Mouse (Mus musculus): ENCODE data around the gene Emp1. TPM values are rescaled to one million over a fixed set of nuclear protein-coding genes. Genes with fewer than 3 reads are reported as not detected.

Gene Emp1
- polyA plus RNA-seq, 1 experiment from 2014 or later: 127 TPM

DNA sequence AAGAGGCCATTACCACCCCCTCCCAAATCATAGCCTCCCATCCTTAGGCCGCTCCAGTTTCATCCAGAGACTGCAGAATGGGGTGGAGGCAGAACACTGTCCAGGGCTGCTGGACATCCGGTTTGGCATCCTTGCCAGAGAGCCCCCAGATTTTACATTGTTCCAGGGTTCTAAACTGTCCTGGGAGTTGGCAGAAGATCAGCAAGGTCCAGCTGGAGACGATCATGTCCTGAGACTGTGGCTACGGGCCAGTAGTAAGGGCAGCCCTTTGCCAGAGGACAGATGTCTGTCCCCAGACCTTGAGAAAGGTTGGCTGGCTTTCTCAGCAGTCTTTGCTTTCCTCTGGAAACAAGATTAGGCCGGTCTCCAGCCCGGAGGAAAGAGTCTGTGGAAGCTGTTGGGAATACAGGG, 2.6 kb downstream of the Emp1 start:
- peak overlapping the region; percentile 68 for H3K9ac ChIP-seq
- WGBS: 67% methylated on average over 6 of the region's 6 CpGs
- H3K27me3 ChIP-seq: no peaks in the 10 kb centered on the region
- no peaks in the 10 kb centered on the region for H3K9me3 ChIP-seq
- peak overlapping the region; percentile 52 for H3K4me3 ChIP-seq
- H3K27ac ChIP-seq: peak overlapping the region; percentile 95
- peaks cover 9% of the 10 kb centered on the region; the same call in 1 of the 2 replicates for H3K36me3 ChIP-seq
- H3K4me2 ChIP-seq (replicated peaks): peak overlapping the region; percentile 67
- 0 out of 2 replicates have a peak, but pooled peaks have one; percentile 19 for ATAC-seq (ENCODE audit: low FRiP score, low read depth)
- peaks cover 78% of the 10 kb centered on the region for H3K4me1 ChIP-seq

DNA sequence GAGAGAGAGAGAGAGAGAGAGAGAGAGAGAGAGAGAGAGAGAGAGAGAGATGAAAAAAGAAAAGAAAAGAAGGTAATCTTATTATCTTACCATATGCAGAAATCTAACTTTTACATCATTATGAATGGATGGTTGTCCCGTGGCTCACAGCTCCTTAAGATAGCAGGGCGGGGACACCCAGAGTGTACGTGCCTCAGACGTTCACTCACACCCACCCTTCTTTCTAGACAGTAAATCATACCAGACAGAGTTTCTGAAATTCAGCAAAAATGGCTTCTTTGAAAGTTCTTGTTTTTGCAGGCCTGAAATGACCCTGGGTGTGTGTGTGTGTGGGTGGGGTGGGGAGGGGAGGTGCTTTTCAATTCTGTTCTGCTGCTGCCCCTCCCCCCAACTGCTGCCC, 3.3 kb downstream of the Emp1 start:
- ATAC-seq (ENCODE audit: low FRiP score, low read depth): no peak
- Histone ChIP-seq H3K4me3 (peak overlapping the region; percentile 52), H3K9ac (no peak overlapping the region), H3K36me3 (peaks cover 10% of the 10 kb centered on the region), H3K9me3 (no peaks in the 10 kb centered on the region), H3K27me3 (no peaks in the 10 kb centered on the region), H3K4me2 (replicated peaks) (peak overlapping the region; percentile 67), H3K4me1 (peaks cover 77% of the 10 kb centered on the region), H3K27ac (no peak overlapping the region)
- 57% methylated on average over 4 of the region's 4 CpGs for WGBS

DNA sequence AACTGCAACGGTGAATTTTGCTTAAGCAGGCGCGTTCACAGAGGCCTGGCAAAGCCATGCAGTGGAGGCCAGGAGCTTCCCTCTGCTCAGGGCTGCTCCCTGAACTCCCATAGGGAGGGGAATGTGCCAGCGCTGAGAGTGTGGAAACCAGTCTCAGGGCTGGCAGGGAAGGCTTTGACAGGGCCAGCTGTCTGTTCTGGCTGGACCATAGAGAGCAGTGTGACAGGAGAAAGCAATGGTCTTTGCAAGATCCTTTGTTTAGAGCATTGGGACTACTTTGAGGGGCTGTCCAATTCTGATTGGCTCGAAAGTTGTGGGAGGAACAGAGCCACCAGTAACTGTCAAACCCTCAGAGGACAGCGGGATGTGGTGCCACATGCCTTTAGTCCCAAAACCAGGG, 5.9 kb downstream of the Emp1 start:
- H3K9me3 ChIP-seq: no peaks in the 10 kb centered on the region
- no peaks in the 10 kb centered on the region for H3K27me3 ChIP-seq
- peaks cover 19% of the 10 kb centered on the region for H3K36me3 ChIP-seq
- no peak overlapping the region; the same call in 1 of the 2 replicates for H3K9ac ChIP-seq
- no peak for ATAC-seq (ENCODE audit: low FRiP score, low read depth)
- peak overlapping the region; percentile 63 for H3K27ac ChIP-seq
- peak overlapping the region; percentile 7; the same call in 1 of the 2 replicates for H3K4me2 ChIP-seq (replicated peaks)
- 57% methylated on average over 6 of the region's 6 CpGs for WGBS
- no peak overlapping the region for H3K4me3 ChIP-seq
- H3K4me1 ChIP-seq: peaks cover 85% of the 10 kb centered on the region

DNA sequence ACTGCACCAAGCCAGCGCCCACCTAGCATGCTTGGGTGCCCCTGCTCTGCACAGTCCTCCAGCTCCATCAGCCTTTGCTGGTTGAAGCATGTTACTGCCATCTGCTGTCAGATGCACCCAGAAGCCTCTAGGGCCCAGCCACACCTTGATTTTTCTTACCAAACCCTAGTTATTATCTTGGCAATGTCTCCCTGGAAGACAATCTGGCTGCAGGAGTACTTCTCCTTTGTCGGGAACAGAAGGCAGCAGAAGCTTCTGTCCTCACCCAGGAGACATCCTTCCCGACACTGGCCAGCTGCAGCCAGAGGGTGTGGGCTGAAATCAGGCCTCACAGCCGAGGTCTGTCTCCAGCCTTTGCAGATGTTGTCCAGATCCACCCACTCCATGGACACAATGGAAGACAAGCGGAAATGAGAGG, 7.2 kb downstream of the Emp1 start:
- peaks cover 87% of the 10 kb centered on the region for H3K4me1 ChIP-seq
- H3K36me3 ChIP-seq: peaks cover 19% of the 10 kb centered on the region
- peak overlapping the region; percentile 34; the same call in 1 of the 2 replicates for H3K27ac ChIP-seq
- no peak overlapping the region for H3K9ac ChIP-seq
- H3K4me3 ChIP-seq: no peak overlapping the region
- no peaks in the 10 kb centered on the region for H3K9me3 ChIP-seq
- ATAC-seq (ENCODE audit: low FRiP score, low read depth): no peak
- H3K4me2 ChIP-seq (replicated peaks): peak overlapping the region; percentile 35
- 40% methylated on average over 5 of the region's 5 CpGs for WGBS
- no peaks in the 10 kb centered on the region for H3K27me3 ChIP-seq

DNA sequence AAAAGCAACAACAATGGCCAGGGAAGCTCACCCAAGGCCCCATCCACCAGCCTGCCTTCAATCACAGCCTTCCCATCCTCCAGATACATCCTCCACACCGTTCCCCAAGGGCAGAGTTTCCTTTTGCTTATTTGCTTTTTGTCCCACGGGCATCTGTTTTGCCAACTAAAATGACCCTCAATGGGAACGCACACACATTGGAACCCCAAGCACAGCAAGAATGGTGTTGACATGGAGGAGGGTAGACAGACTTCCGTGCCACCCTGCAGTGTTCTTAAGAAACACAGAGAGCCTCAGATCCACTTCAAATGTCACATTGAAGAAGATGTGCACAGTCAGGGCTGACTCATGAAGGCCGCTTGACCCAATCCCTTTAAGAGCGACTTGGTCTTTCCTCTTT, 8.6 kb downstream of the Emp1 start:
- no peak overlapping the region for H3K4me2 ChIP-seq (replicated peaks)
- H3K4me3 ChIP-seq: no peak overlapping the region
- peaks cover 19% of the 10 kb centered on the region for H3K36me3 ChIP-seq
- H3K27me3 ChIP-seq: no peaks in the 10 kb centered on the region
- ATAC-seq (ENCODE audit: low FRiP score, low read depth): no peak
- no peak overlapping the region for H3K27ac ChIP-seq
- no peak overlapping the region for H3K9ac ChIP-seq
- WGBS: 85% methylated on average over 6 of the region's 6 CpGs
- peaks cover 87% of the 10 kb centered on the region for H3K4me1 ChIP-seq
- no peaks in the 10 kb centered on the region for H3K9me3 ChIP-seq

DNA sequence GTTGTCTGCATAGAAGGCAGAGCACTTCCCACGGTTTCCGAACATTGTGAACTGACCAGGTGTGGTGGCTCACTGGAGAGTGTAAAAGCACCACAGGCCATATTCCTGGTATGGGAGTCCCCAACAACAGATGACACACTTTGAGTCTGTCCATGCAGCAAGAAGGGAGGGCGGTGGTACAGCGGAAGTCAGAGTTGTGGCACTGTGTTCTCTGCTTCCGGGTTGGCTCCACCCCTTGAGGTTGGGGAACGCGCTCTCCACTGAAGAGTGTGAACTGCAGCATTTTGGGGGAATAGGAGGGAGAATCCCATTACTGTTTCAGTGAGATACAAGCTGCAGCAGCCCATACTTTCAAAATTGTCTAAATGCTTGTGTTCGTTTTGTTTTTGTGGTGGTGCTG, 11.0 kb downstream of the Emp1 start:
- H3K4me2 ChIP-seq (replicated peaks): no peak overlapping the region
- H3K4me3 ChIP-seq: no peak overlapping the region
- H3K9me3 ChIP-seq: no peaks in the 10 kb centered on the region
- H3K27me3 ChIP-seq: 0 out of 2 replicates have a peak, but pooled peaks cover 2% of the 10 kb centered on the region
- 85% methylated on average over 8 of the region's 8 CpGs for WGBS
- H3K36me3 ChIP-seq: peaks cover 15% of the 10 kb centered on the region
- no peak overlapping the region for H3K9ac ChIP-seq
- no peak for ATAC-seq (ENCODE audit: low FRiP score, low read depth)
- H3K27ac ChIP-seq: no peak overlapping the region
- peaks cover 79% of the 10 kb centered on the region for H3K4me1 ChIP-seq

DNA sequence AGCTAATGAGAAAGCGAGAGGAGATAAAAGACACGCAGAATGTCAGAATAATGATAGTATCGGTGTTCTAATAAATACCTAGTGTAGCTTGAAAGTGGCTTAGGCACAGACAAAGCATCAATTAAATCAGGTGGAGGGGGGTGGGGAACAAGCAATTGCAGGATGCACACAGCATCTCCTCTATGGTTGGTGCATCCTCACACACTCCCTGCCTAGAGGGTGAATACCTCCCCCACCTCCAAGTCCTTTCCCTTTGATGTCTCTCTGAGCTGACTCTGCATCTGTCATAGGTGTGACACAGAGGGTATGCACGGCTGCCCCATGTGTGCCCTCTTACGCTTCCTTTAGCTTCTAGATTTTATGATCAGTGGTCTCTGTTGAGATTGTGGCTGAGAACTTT, 13.5 kb downstream of the Emp1 start:
- Histone ChIP-seq H3K4me3 (no peak overlapping the region), H3K9me3 (no peaks in the 10 kb centered on the region), H3K9ac (no peak overlapping the region), H3K27me3 (0 out of 2 replicates have a peak, but pooled peaks cover 2% of the 10 kb centered on the region), H3K4me2 (replicated peaks) (no peak overlapping the region), H3K4me1 (peaks cover 56% of the 10 kb centered on the region), H3K36me3 (peaks cover 37% of the 10 kb centered on the region), H3K27ac (no peak overlapping the region; the same call in 1 of the 2 replicates)
- WGBS: 46% methylated on average over 5 of the region's 5 CpGs
- no peak for ATAC-seq (ENCODE audit: low FRiP score, low read depth)

DNA sequence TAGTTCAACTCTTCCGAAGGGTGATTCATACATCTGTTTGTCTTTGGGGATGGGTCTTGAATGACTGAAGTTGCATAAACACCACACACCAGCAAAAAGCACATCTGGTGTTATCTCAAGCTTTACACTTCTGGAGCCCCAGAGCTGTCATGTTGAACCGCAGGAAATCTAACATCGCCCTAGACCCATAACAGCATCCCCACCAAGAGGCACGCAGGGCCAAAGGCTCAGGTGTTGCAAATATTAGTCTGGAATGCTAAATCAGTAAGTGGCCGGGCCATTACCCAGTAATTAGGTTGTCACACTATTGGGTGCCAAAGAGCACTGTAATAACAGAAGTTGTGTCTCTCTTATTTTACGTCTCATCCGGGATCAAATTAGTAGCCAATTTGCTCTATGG, 13.9 kb downstream of the Emp1 start:
- 54% methylated on average over 7 of the region's 7 CpGs for WGBS
- peaks cover 37% of the 10 kb centered on the region for H3K36me3 ChIP-seq
- H3K4me3 ChIP-seq: no peak overlapping the region
- H3K27me3 ChIP-seq: 0 out of 2 replicates have a peak, but pooled peaks cover 2% of the 10 kb centered on the region
- no peak overlapping the region for H3K9ac ChIP-seq
- no peak overlapping the region for H3K27ac ChIP-seq
- no peaks in the 10 kb centered on the region for H3K9me3 ChIP-seq
- H3K4me1 ChIP-seq: peaks cover 53% of the 10 kb centered on the region
- no peak overlapping the region for H3K4me2 ChIP-seq (replicated peaks)
- ATAC-seq (ENCODE audit: low FRiP score, low read depth): no peak

DNA sequence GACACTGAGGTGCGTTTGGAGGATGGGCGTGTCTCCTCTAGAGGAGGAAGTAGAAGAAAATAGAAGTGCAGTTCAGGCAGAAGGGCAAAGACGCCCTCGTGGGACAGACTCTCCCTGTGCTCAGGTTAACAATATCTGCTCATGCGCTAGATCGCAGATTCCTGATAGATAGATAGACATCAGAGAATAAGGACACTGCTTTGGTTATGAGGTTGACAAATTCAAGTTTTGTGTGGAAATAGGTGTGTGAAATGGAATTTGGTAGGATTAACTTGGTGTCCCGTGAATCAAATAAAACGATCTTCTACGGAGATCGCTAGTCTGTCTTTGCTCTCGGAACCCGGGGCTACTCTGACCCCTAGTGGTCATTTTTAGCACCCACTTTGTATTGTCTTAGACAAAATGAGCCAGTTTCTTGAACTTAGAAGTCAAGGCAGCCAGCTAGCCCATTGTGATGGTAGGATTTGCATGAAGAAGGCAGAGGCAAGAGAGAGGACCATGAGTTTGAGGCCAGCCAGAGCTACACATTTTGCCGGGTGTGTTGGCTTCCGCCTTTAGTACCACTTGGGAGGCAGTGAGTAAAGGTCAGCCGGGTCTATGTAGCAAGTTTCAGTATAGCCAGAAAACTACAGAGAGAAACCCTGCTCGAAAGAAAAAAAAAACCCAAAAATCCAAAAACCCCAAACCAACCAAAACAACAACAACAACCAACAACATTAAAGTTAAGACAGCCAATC, 15.4 kb downstream of the Emp1 start:
- H3K4me2 ChIP-seq (replicated peaks): peak overlapping the region; percentile 38
- no peak overlapping the region for H3K9ac ChIP-seq
- H3K9me3 ChIP-seq: no peaks in the 10 kb centered on the region
- ATAC-seq (ENCODE audit: low FRiP score, low read depth): no peak
- peaks cover 41% of the 10 kb centered on the region for H3K4me1 ChIP-seq
- 24% methylated on average over 16 of the region's 16 CpGs for WGBS
- H3K36me3 ChIP-seq: peaks cover 49% of the 10 kb centered on the region
- 0 out of 2 replicates have a peak overlapping the region, but pooled peaks have one; percentile 4 for H3K4me3 ChIP-seq
- 0 out of 2 replicates have a peak, but pooled peaks cover 2% of the 10 kb centered on the region for H3K27me3 ChIP-seq
- no peak overlapping the region for H3K27ac ChIP-seq

DNA sequence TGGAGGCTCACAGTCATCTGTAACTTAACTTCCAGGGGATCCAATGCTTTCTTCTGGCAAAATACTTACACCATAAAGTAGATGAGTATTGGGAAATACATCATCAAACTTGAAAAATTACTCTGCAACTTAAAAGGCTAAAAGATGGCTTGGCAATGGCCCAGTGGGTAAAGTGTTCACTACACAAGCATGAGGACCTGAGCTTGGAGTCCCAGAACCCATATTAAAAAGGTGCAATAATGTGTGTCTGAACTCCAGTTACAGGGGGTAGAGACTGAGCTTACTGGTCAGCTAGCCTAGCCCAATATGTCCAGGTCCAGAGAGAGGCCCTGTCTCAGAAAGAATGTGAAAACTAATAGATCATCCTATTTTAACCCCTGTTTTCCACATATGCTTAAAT, 21.6 kb downstream of the Emp1 start:
- Histone ChIP-seq H3K9ac (no peak overlapping the region), H3K4me1 (peaks cover 11% of the 10 kb centered on the region), H3K4me3 (no peak overlapping the region), H3K9me3 (no peaks in the 10 kb centered on the region), H3K27me3 (no peaks in the 10 kb centered on the region), H3K36me3 (peaks cover 48% of the 10 kb centered on the region), H3K4me2 (replicated peaks) (no peak overlapping the region), H3K27ac (no peak overlapping the region)
- no peak for ATAC-seq (ENCODE audit: low FRiP score, low read depth)

DNA sequence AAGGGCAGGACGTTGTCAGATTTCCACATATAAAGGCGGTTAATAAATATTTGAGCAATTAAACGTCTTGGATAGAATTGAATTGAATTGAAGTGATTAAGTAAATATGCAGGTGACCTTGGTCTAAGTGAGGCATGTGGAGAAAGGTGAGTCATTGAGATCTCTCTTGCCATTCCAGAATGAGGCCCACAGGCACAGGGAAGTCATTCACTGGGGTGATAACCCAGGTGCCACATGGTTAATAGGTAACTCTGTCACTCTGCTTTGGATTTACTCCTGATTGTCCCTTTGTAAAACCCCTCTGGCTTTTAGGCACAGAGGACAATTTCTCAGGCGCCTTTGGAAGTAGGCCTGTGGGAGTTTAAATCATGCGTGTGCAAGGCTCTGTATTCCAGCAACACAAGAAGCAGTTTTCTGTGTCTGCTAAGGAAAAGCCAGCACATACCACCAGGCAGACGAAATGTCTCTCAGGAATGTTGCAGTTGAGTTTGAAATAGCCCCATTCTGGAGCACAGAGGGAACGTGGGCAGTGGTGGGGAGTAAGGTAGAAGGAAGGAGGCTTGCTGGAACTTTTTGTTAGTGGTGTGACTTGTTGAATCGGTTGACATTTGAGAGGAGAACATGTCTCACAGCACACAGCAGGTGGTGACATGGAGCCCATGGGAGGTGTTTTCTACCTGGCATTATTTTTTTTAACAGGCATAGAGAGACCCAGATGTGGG, 23.6 kb downstream of the Emp1 start:
- H3K27me3 ChIP-seq: no peaks in the 10 kb centered on the region
- no peak overlapping the region for H3K4me3 ChIP-seq
- no peak overlapping the region for H3K4me2 ChIP-seq (replicated peaks)
- H3K9ac ChIP-seq: no peak overlapping the region
- H3K27ac ChIP-seq: peak overlapping the region; percentile 28; the same call in 1 of the 2 replicates
- no peaks in the 10 kb centered on the region for H3K9me3 ChIP-seq
- H3K4me1 ChIP-seq: peaks cover 17% of the 10 kb centered on the region
- peaks cover 28% of the 10 kb centered on the region for H3K36me3 ChIP-seq
- WGBS: 65% methylated on average over 8 of the region's 8 CpGs
- ATAC-seq (ENCODE audit: low FRiP score, low read depth): no peak

DNA sequence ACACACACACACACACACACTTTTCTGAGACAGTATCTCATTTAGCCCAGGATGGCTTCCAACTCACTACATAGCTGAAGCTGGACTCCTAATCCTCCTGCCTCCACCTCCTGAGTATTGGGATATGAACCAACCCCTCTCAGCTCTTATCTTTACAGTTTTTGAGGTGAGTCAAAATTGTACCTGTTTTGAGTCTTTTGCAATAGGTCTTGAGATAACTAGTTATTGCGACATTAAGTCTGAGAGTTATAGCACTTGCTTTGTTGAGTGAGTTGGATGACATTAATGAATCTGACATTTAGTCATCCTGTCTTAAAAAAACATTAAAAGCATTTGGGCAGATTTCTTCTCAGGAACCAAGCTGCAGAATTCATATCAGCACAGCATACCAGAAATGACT, 25.3 kb downstream of the Emp1 start:
- Histone ChIP-seq H3K4me1 (peaks cover 17% of the 10 kb centered on the region), H3K27me3 (no peaks in the 10 kb centered on the region), H3K9ac (no peak overlapping the region), H3K27ac (no peak overlapping the region), H3K4me3 (no peak overlapping the region), H3K36me3 (peaks cover 11% of the 10 kb centered on the region), H3K9me3 (no peaks in the 10 kb centered on the region), H3K4me2 (replicated peaks) (no peak overlapping the region)
- WGBS: 95% methylated on average over 1 of the region's 1 CpGs
- no peak for ATAC-seq (ENCODE audit: low FRiP score, low read depth)
